Mouse (Mus musculus) hindlimb bud, embryonic 11.5 days (tissue): ENCODE measurements around the gene Cox6b1.

ENCODE experiments used
- DNase-seq: peaks from one replicate; pipeline ENCODE4 v3.0.0-alpha.2; 2012; ENCODE audit warnings: low read depth, low spot score; ENCODE audit errors: extremely low spot score

The Cox6b1 gene

GRCm38 (mm10) chr7:30625530-30626384, at the start of gene Cox6b1:
Gene Cox6b1 (minus strand): TSS chr7:30626151.
- no peak for DNase-seq

- DNase-seq = no peak
These were observed 45.5 kb upstream of the Cox6b1 start, which contains the start of gene Pmis2 for GRCm38 (mm10) chr7:30671480-30671879. Gene Pmis2 (minus strand): TSS chr7:30671605.

- DNase-seq = no peak
These were observed 43.3 kb upstream of the Cox6b1 start for GRCm38 (mm10) chr7:30669229-30669628.

- no peak for DNase-seq
These were observed 39.4 kb upstream of the Cox6b1 start for GRCm38 (mm10) chr7:30665321-30665720.

- peak; percentile 87 for DNase-seq
These were observed 38.7 kb upstream of the Cox6b1 start, which contains the start of gene Haus5 for GRCm38 (mm10) chr7:30664529-30665200. Gene Haus5 (minus strand): TSS chr7:30664994.

- DNase-seq = peak; percentile 92
These were observed 23.9 kb upstream of the Cox6b1 start, which contains the start of gene Rbm42 for GRCm38 (mm10) chr7:30649591-30650540. Gene Rbm42 (minus strand): TSS chr7:30650317.

GRCm38 (mm10) chr7:30639083-30639482, 13.1 kb upstream of the Cox6b1 start:
- no peak for DNase-seq

- DNase-seq = no peak
These were observed 10.4 kb upstream of the Cox6b1 start for GRCm38 (mm10) chr7:30636395-30636794.

- DNase-seq = no peak
These were observed 9.8 kb upstream of the Cox6b1 start, which contains the start of gene Etv2 for GRCm38 (mm10) chr7:30635752-30636151. Gene Etv2 (minus strand): TSS chr7:30635852.

- DNase-seq = no peak
These were observed 8.7 kb upstream of the Cox6b1 start for GRCm38 (mm10) chr7:30634621-30635020.

- no peak for DNase-seq
These were observed 7.9 kb upstream of the Cox6b1 start for GRCm38 (mm10) chr7:30633762-30634412.

- DNase-seq = no peak
These were observed 3.1 kb upstream of the Cox6b1 start for GRCm38 (mm10) chr7:30629013-30629412.

GRCm38 (mm10) chr7:30626647-30627046, 696 bp upstream of the Cox6b1 start:
- DNase-seq = no peak

GRCm38 (mm10) chr7:30619202-30619601, 6.7 kb downstream of the Cox6b1 start:
- no peak for DNase-seq

GRCm38 (mm10) chr7:30618658-30619057, 7.3 kb downstream of the Cox6b1 start:
- no peak for DNase-seq

GRCm38 (mm10) chr7:30615049-30615760, 10.7 kb downstream of the Cox6b1 start:
- DNase-seq = no peak

- DNase-seq = no peak
These were observed 11.5 kb downstream of the Cox6b1 start for GRCm38 (mm10) chr7:30614454-30614853.

GRCm38 (mm10) chr7:30613529-30614112, 12.3 kb downstream of the Cox6b1 start:
- no peak for DNase-seq
